Mouse (Mus musculus) brain, embryonic 14.5 days (tissue): ENCODE results near the gene Mamdc4.

Source experiments
- CTCF ChIP-seq: fragments of 200-500 bp; IDR thresholded peaks from 2 replicates; pipeline ENCODE4 v1.5.1; 2012; ENCODE audit warnings: inconsistent platforms, mild to moderate bottlenecking, moderate library complexity, borderline replicate concordance; ENCODE audit not compliant: insufficient read depth, insufficient read length; ENCODE audit errors: extremely low read depth
- POLR2A ChIP-seq: fragments of 200-500 bp; IDR thresholded peaks from 2 replicates; pipeline ENCODE4 v1.6.1; 2012; ENCODE audit warnings: mild to moderate bottlenecking, inconsistent platforms, borderline replicate concordance; ENCODE audit not compliant: poor library complexity, insufficient read depth, insufficient read length, severe bottlenecking; ENCODE audit errors: extremely low read depth

- TF ChIP-seq CTCF (no peak), POLR2A (no peak)
Measured at GRCm38 (mm10) chr2:25617578-25617977, 42.9 kb upstream of the Mamdc4 start, which contains the start of gene Ccdc183.
